Mouse (Mus musculus) heart, adult 2 months (tissue): ENCODE data around the gene Tomm40l.

ENCODE experiments used
- CTCF ChIP-seq: fragments of 200-600 bp; IDR thresholded peaks from 2 replicates; pipeline ENCODE4 v1.8.1; 2022; ENCODE audit warnings: antibody characterized with exemption, mild to moderate bottlenecking, moderate library complexity
- POLR2A ChIP-seq: fragments of 200-500 bp; IDR thresholded peaks from 2 replicates; pipeline ENCODE4 v1.6.1; 2011; ENCODE audit warnings: mild to moderate bottlenecking, low read depth, low read length, control low read depth; ENCODE audit not compliant: insufficient read depth

GRCm38 (mm10) chr1:171249913-171250600 lies 27.7 kb upstream of the Tomm40l start, which contains the start of gene Adamts4:
- TF ChIP-seq CTCF (no peak), POLR2A (0 out of 2 replicates have a peak, but pooled peaks have one; percentile 14)
